Mouse (Mus musculus): ENCODE data around the gene Chd2. TPM values are rescaled to one million over a fixed set of nuclear protein-coding genes. Genes with fewer than 3 reads are reported as not detected.
A peak's percentile ranks its signal among the peaks of the same experiment; 100 is the strongest.

Gene Chd2
- polyA plus RNA-seq, 1 experiment: 36.9 TPM

DNA sequence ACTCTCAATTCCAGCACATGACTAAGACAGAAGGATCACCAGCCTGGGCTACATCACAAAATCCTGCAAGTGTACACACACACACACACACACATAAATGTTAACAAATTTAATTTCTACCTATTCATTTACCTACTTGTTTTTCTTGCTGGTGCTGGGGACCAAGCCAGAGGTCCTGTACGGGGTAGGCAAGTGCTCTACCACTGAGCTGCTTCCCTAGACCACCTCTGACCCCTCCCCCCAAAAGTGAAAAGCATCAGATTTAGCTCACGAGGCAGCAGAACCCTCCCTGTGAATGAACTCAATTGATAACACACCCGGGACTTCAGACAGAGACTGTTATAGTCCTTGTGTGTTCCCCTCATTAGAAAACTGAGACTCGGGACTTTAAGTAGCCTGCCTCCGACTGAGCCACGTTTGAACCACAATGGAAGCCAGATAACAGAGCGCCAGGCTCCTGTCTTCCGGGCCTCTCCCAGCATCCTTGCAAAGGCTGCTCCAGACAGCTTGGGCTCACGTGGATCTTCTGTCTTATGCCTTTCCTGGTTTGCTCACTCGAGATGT, 19.9 kb upstream of the Chd2 start:
- WGBS: 84% methylated on average over 10 of the region's 10 CpGs
- H3K36me3 ChIP-seq (ENCODE audit: control insufficient read depth, insufficient read depth, low read length): no peaks in the 10 kb centered on the region
- no peak for DNase-seq
- no peak overlapping the region for H3K27ac ChIP-seq (ENCODE audit: insufficient read depth, low read depth, low read length)
- H3K4me1 ChIP-seq (ENCODE audit: control insufficient read depth, insufficient read depth, low read length): peaks cover 7% of the 10 kb centered on the region; the same call in 1 of the 2 replicates
- H3K4me3 ChIP-seq (ENCODE audit: insufficient read depth, low read depth, low read length): no peak overlapping the region
- no peaks in the 10 kb centered on the region for H3K27me3 ChIP-seq (replicated peaks; ENCODE audit: control insufficient read depth, insufficient read depth, low read length)
- TF ChIP-seq CTCF (conservative IDR thresholded peaks at IDR 0.05; ENCODE audit: insufficient read depth, insufficient read length, low read depth, low read length) (no peak), POLR2A (IDR thresholded peaks at IDR 0.05; ENCODE audit: low read depth, low read length) (no peak)

DNA sequence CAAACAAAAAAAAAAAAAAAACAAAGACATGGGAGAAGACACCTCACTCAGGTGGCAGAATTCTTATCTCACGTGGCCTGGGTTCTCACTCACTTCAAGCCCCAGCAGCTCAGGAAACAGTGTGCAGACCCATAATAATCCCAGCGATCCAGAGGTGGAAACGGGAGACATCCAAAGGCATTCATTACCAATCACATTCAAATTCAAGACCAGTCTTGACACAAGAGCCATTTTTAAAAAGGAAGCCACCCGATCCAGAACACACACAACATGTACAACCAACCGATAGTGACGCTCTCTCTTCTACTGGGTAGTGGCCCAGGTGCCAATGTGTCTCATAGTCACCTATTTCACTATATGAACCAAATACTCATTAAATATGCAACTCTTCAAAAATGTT, 19.2 kb upstream of the Chd2 start:
- no peaks in the 10 kb centered on the region for H3K36me3 ChIP-seq (ENCODE audit: control insufficient read depth, insufficient read depth, low read length)
- no peak overlapping the region for H3K4me3 ChIP-seq (ENCODE audit: insufficient read depth, low read depth, low read length)
- H3K27ac ChIP-seq (ENCODE audit: insufficient read depth, low read depth, low read length): no peak overlapping the region
- TF ChIP-seq CTCF (conservative IDR thresholded peaks at IDR 0.05; ENCODE audit: insufficient read depth, insufficient read length, low read depth, low read length) (no peak), POLR2A (IDR thresholded peaks at IDR 0.05; ENCODE audit: low read depth, low read length) (no peak)
- H3K4me1 ChIP-seq (ENCODE audit: control insufficient read depth, insufficient read depth, low read length): peaks cover 7% of the 10 kb centered on the region; the same call in 1 of the 2 replicates
- no peaks in the 10 kb centered on the region for H3K27me3 ChIP-seq (replicated peaks; ENCODE audit: control insufficient read depth, insufficient read depth, low read length)
- WGBS: 95% methylated on average over 6 of the region's 6 CpGs
- DNase-seq: no peak

DNA sequence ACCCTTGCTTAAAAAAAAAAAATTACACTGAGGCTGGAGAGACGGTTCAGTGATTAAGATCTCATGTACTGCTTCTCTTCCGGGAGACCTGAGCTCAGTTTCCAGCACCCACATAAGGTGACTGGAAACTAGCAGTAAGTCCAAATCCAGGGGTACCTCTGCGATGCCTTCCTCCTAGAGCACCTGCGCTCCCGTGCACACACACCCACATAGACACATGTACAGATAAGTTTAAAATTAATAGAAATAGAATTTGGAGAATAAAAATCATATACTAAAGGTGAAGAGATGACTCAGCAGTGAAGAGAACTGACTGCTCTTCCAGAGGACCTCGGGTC, 18.2 kb upstream of the Chd2 start:
- no peak overlapping the region for H3K4me3 ChIP-seq (ENCODE audit: insufficient read depth, low read depth, low read length)
- peaks cover 7% of the 10 kb centered on the region; the same call in 1 of the 2 replicates for H3K4me1 ChIP-seq (ENCODE audit: control insufficient read depth, insufficient read depth, low read length)
- WGBS: 72% methylated on average over 6 of the region's 6 CpGs
- H3K36me3 ChIP-seq (ENCODE audit: control insufficient read depth, insufficient read depth, low read length): no peaks in the 10 kb centered on the region; the same call in 1 of the 2 replicates
- no peaks in the 10 kb centered on the region for H3K27me3 ChIP-seq (replicated peaks; ENCODE audit: control insufficient read depth, insufficient read depth, low read length)
- DNase-seq: peak; percentile 35
- TF ChIP-seq CTCF (conservative IDR thresholded peaks at IDR 0.05; ENCODE audit: insufficient read depth, insufficient read length, low read depth, low read length) (no peak), POLR2A (IDR thresholded peaks at IDR 0.05; ENCODE audit: low read depth, low read length) (no peak)
- H3K27ac ChIP-seq (ENCODE audit: insufficient read depth, low read depth, low read length): peak overlapping the region; percentile 99

GRCm38 (mm10) chr7:73559170-73559852, 17.7 kb upstream of the Chd2 start:
- Histone ChIP-seq H3K27ac (ENCODE audit: insufficient read depth, low read depth, low read length) (peak overlapping the region; percentile 99), H3K36me3 (ENCODE audit: control insufficient read depth, insufficient read depth, low read length) (no peaks in the 10 kb centered on the region; the same call in 1 of the 2 replicates), H3K4me3 (ENCODE audit: insufficient read depth, low read depth, low read length) (peak overlapping the region; percentile 66), H3K4me1 (ENCODE audit: control insufficient read depth, insufficient read depth, low read length) (peaks cover 7% of the 10 kb centered on the region; the same call in 1 of the 2 replicates), H3K27me3 (replicated peaks; ENCODE audit: control insufficient read depth, insufficient read depth, low read length) (no peaks in the 10 kb centered on the region)
- 7% methylated on average over 8 of the region's 8 CpGs for WGBS
- peak; percentile 70 for DNase-seq
- TF ChIP-seq POLR2A (IDR thresholded peaks at IDR 0.05; ENCODE audit: low read depth, low read length) (no peak), CTCF (conservative IDR thresholded peaks at IDR 0.05; ENCODE audit: insufficient read depth, insufficient read length, low read depth, low read length) (no peak)

- under 1% methylated on average over 57 of the region's 60 CpGs for WGBS
- DNase-seq: peak; percentile 100
- TF ChIP-seq POLR2A (IDR thresholded peaks at IDR 0.05; ENCODE audit: low read depth, low read length): peak; percentile 98
- TF ChIP-seq CTCF (conservative IDR thresholded peaks at IDR 0.05; ENCODE audit: insufficient read depth, insufficient read length, low read depth, low read length): no peak
- peak overlapping the region; percentile 99 for H3K27ac ChIP-seq (ENCODE audit: insufficient read depth, low read depth, low read length)
- no peaks in the 10 kb centered on the region for H3K27me3 ChIP-seq (replicated peaks; ENCODE audit: control insufficient read depth, insufficient read depth, low read length)
- peaks cover 7% of the 10 kb centered on the region; the same call in 1 of the 2 replicates for H3K4me1 ChIP-seq (ENCODE audit: control insufficient read depth, insufficient read depth, low read length)
- no peaks in the 10 kb centered on the region; the same call in 1 of the 2 replicates for H3K36me3 ChIP-seq (ENCODE audit: control insufficient read depth, insufficient read depth, low read length)
- H3K4me3 ChIP-seq (ENCODE audit: insufficient read depth, low read depth, low read length): peak overlapping the region; percentile 74
Measured at GRCm38 (mm10) chr7:73558293-73559169, 16.9 kb upstream of the Chd2 start.

GRCm38 (mm10) chr7:73557671-73558265, 16.1 kb upstream of the Chd2 start:
- no peak for TF ChIP-seq POLR2A (IDR thresholded peaks at IDR 0.05; ENCODE audit: low read depth, low read length)
- no peak for TF ChIP-seq CTCF (conservative IDR thresholded peaks at IDR 0.05; ENCODE audit: insufficient read depth, insufficient read length, low read depth, low read length)
- DNase-seq: peak; percentile 62
- Histone ChIP-seq H3K27ac (ENCODE audit: insufficient read depth, low read depth, low read length) (peak overlapping the region; percentile 95), H3K4me1 (ENCODE audit: control insufficient read depth, insufficient read depth, low read length) (peaks cover 7% of the 10 kb centered on the region), H3K4me3 (ENCODE audit: insufficient read depth, low read depth, low read length) (peak overlapping the region; percentile 74), H3K27me3 (replicated peaks; ENCODE audit: control insufficient read depth, insufficient read depth, low read length) (no peaks in the 10 kb centered on the region), H3K36me3 (ENCODE audit: control insufficient read depth, insufficient read depth, low read length) (peaks cover 1% of the 10 kb centered on the region; the same call in 1 of the 2 replicates)
- under 1% methylated on average over 80 of the region's 80 CpGs for WGBS

Measured in kidney, adult 2 months (tissue).